Mouse (Mus musculus) ES-Bruce4 (cell line): ENCODE results near the gene Nup188. TPM values are rescaled to one million over a fixed set of nuclear protein-coding genes. Genes with fewer than 3 reads are reported as not detected.
A peak's percentile ranks its signal among the peaks of the same experiment; 100 is the strongest.

Experiments used
- H3K27ac ChIP-seq: 2 replicates; pipeline ENCODE4 v1.5.1; 2012; ENCODE audit warnings: low read length, inconsistent platforms; ENCODE audit not compliant: insufficient read depth
- H3K27me3 ChIP-seq: 2 replicates; pipeline ENCODE4 v1.6.1; 2012; ENCODE audit warnings: mild to moderate bottlenecking, low read length, inconsistent platforms; ENCODE audit not compliant: control insufficient read depth, poor library complexity, insufficient read depth, severe bottlenecking
- H3K36me3 ChIP-seq: 2 replicates; pipeline ENCODE4 v1.6.1; 2012; ENCODE audit warnings: inconsistent platforms, mild to moderate bottlenecking, low read length, moderate library complexity; ENCODE audit not compliant: control insufficient read depth, poor library complexity, insufficient read depth, severe bottlenecking
- H3K4me1 ChIP-seq: one replicate; pipeline ENCODE4 v1.8.1; 2011; ENCODE audit warnings: low read length; ENCODE audit not compliant: control insufficient read depth, insufficient read depth
- H3K4me3 ChIP-seq: 2 replicates; pipeline ENCODE4 v1.5.1; 2011; ENCODE audit warnings: low read depth, mild to moderate bottlenecking, low read length
- H3K9ac ChIP-seq: 2 replicates; pipeline ENCODE4 v1.6.1; 2012; ENCODE audit warnings: low read depth, mild to moderate bottlenecking, inconsistent platforms; ENCODE audit not compliant: poor library complexity, severe bottlenecking
- H3K9me3 ChIP-seq: replicated peaks from 2 replicates; pipeline ENCODE4 v1.6.1; 2012; ENCODE audit warnings: mild to moderate bottlenecking, low read length, inconsistent platforms; ENCODE audit not compliant: control insufficient read depth, poor library complexity, insufficient read depth, severe bottlenecking
- CTCF ChIP-seq: IDR thresholded peaks from one replicate; pipeline ENCODE4 v1.8.1; 2011; ENCODE audit warnings: low read depth, low read length
- EP300 ChIP-seq: IDR thresholded peaks from 2 replicates; pipeline ENCODE4 v1.6.1; 2011; ENCODE audit warnings: low read depth, low read length; ENCODE audit not compliant: insufficient read depth
- POLR2A ChIP-seq: IDR thresholded peaks from one replicate; pipeline ENCODE4 v1.8.1; 2011; ENCODE audit warnings: low read length; ENCODE audit not compliant: insufficient read depth
- polyA plus RNA-seq: library from polyadenylated mRNA; stranded (reverse); fragments of >200 nt; gene quantifications from 2 replicates; pipeline ENCODE4 v1.2.4, GENCODE M21; 2011; ENCODE audit warnings: low read depth; ENCODE audit not compliant: missing spikeins, insufficient read depth, insufficient read length

Nup188 gene
- polyA plus RNA-seq, 1 experiment, result 138 TPM

DNA sequence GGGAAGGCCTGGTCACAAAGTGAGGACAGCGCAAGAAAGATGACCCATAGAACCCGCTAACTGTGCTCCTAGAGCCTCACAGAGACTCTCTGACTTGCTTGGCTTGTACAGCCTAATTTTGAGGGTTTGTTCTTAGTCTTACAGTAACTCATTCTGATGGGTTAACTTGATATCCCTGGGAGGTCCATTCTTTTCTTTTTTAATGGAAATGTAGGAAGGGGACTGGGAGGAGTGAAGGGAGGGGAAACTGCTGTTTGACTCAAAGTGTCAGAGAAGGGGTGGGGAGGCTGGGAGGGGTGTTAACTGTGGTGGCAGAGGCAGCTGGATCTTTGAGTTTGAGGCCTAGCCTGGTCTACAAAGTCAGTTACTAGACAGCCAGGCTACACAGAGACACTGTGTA is 49.1 kb downstream of the Nup188 start:
- Histone ChIP-seq H3K36me3 (peaks cover 42% of the 10 kb centered on the region), H3K9me3 (no peaks in the 10 kb centered on the region), H3K4me3 (no peak overlapping the region), H3K27ac (peak overlapping the region; percentile 59; the same call in 1 of the 2 replicates), H3K27me3 (no peaks in the 10 kb centered on the region), H3K9ac (no peak overlapping the region), H3K4me1 (peaks cover 4% of the 10 kb centered on the region)
- TF ChIP-seq POLR2A (no peak), EP300 (0 out of 2 replicates have a peak, but pooled peaks have one; percentile 26)

DNA sequence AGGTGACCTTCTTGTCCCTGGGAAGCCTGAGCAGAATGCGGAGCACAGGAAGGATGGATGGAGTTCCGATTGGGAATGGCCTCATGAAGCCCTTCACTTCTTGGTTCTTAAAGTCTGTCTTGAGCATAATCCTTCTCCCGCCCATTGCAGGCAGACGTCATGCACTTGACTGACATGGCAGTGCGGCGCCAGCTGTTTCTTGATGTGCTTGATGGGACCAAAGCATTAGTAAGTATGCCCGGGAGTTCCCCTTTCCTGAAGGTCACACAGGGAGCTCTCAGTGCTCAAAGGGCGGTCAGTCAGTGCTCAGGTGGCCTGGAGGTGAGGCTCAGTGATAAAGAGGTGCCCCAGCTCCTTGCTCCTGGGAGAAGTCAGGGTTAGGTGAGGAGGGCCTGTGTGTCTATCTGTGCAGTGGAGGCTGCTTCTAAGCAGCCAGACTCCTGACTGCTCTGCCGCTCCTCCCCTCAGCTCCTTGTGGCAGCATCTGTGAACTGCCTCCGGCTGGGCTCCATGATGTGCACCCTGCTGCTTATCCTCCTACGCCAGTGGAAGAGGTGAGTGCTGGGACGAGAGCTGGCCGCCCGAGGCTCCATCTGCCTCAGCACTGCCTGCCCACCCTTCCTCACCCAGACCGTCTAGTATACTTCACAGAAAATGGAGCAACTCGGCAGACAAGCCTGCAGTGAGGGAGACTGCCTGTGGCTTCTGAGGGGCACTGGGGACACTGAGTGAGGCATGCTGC is 50.1 kb downstream of the Nup188 start:
- H3K4me3 ChIP-seq, result no peak overlapping the region
- no peak overlapping the region for H3K27ac ChIP-seq
- no peak for TF ChIP-seq POLR2A
- no peak for TF ChIP-seq CTCF
- TF ChIP-seq EP300, result no peak
- no peak overlapping the region for H3K9ac ChIP-seq
- no peaks in the 10 kb centered on the region for H3K27me3 ChIP-seq
- H3K4me1 ChIP-seq, result peaks cover 4% of the 10 kb centered on the region
- peaks cover 46% of the 10 kb centered on the region for H3K36me3 ChIP-seq
- H3K9me3 ChIP-seq, result no peaks in the 10 kb centered on the region

DNA sequence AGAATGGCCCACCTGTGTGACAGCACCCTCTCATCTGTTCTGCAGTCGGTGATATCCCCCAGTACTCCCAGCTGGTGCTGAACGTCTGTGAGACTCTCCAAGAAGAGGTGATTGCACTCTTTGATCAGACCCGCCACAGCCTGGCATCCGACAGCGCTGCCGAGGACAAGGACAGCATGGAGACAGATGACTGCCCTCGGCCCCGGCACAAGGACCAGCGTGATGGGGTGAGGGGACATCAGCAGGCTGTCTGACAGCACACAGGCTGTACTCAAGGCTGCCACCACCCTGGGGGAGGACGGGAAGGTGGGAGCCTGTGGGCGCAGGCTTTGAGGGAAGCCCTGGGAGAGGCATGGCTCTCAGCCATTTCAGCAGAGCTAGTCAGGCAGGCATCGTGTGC is 51.0 kb downstream of the Nup188 start:
- TF ChIP-seq CTCF (no peak), POLR2A (no peak), EP300 (no peak)
- peaks cover 48% of the 10 kb centered on the region for H3K36me3 ChIP-seq

DNA sequence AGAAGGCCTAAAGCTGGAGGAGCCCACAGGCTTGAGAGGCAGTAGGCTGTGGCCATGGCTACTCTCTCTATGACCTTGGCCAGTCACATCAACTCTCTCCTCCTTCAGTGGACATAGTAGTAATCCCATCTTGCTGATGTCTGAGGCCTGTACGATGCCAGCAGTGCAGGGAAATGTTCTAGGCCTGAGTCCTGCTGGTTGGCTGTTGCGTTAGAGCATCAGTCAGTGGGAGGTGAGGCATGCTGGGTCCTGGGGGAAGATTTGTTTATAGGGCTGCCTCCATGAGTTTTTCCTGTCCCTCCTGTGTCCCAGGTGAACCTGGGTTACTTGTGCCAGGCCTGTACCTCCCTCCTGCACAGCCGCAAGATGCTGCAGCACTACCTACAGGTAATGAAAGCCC is 55.9 kb downstream of the Nup188 start:
- Histone ChIP-seq H3K9me3 (no peaks in the 10 kb centered on the region), H3K36me3 (peaks cover 48% of the 10 kb centered on the region), H3K4me3 (no peak overlapping the region), H3K9ac (no peak overlapping the region), H3K4me1 (no peaks in the 10 kb centered on the region), H3K27me3 (no peaks in the 10 kb centered on the region), H3K27ac (no peak overlapping the region)
- TF ChIP-seq CTCF (no peak), EP300 (no peak), POLR2A (no peak)

More for the DNA sequence above, 51.0 kb downstream of the Nup188 start:
- no peak overlapping the region for H3K4me3 ChIP-seq
- H3K4me1 ChIP-seq, result peaks cover 4% of the 10 kb centered on the region
- H3K27ac ChIP-seq, result no peak overlapping the region
- no peaks in the 10 kb centered on the region for H3K27me3 ChIP-seq
- H3K9me3 ChIP-seq, result no peaks in the 10 kb centered on the region
- no peak overlapping the region for H3K9ac ChIP-seq

DNA sequence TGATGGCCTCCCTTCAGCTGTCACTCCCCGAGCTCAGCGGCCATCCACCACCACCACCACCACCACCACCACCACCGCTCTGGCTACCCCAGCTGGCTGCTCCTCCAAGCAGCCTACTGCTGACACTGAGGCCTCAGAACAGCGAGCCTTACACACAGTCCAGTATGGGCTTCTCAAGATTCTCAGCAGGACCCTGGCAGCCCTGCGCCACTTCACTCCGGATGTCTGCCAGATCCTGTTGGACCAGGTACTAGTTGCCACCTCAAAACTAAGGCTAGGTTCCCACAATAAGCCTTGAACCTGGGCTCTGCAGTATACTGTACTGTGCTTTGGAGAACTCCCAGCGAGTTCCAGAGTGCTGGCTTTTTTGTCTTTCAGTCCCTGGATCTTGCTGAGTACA is 56.3 kb downstream of the Nup188 start:
- peaks cover 44% of the 10 kb centered on the region for H3K36me3 ChIP-seq
- no peaks in the 10 kb centered on the region for H3K4me1 ChIP-seq
- TF ChIP-seq CTCF (no peak), EP300 (no peak), POLR2A (no peak)

DNA sequence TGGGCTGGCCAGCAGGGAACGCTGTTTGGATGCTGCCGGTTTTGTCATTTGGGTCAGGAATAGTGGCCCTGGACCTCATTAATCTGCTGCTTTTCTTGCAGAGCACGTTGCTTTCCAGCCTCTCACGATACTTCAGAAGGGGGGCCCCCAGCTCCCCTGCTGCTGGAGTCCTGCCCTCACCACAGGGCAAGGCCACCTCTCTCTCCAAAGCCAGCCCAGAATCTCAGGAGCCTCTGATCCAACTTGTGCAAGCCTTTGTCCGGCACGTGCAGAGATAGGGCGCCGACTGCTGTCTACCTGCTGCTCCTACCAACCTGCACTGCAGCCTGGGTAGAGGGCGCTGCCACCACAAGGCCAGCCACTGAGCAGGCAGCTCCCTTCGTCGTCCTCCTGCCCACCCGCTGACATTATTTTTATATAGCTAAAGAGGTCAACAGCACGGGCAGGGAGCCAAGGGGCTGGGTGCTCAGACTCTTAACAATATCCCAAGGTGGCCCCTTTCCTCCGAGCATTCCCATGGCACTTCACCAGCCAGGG is 57.5 kb downstream of the Nup188 start:
- Histone ChIP-seq H3K4me3 (no peak overlapping the region), H3K9ac (no peak overlapping the region), H3K27me3 (no peaks in the 10 kb centered on the region), H3K9me3 (no peaks in the 10 kb centered on the region), H3K27ac (no peak overlapping the region), H3K4me1 (no peaks in the 10 kb centered on the region), H3K36me3 (peaks cover 43% of the 10 kb centered on the region)
- TF ChIP-seq POLR2A (no peak), CTCF (peak; percentile 19), EP300 (no peak)

More for the DNA sequence above, 56.3 kb downstream of the Nup188 start:
- Histone ChIP-seq H3K9ac (no peak overlapping the region), H3K27ac (no peak overlapping the region), H3K9me3 (no peaks in the 10 kb centered on the region), H3K4me3 (no peak overlapping the region), H3K27me3 (no peaks in the 10 kb centered on the region)
